Mouse (Mus musculus) heart, adult 2 months (tissue): Measurements from ENCODE around the gene Adamts13.

Experiments
- CTCF ChIP-seq: fragments of 200-600 bp; IDR thresholded peaks from 2 replicates; pipeline ENCODE4 v1.8.1; 2022; ENCODE audit warnings: antibody characterized with exemption, mild to moderate bottlenecking, moderate library complexity
- POLR2A ChIP-seq: fragments of 200-500 bp; IDR thresholded peaks from 2 replicates; pipeline ENCODE4 v1.6.1; 2011; ENCODE audit warnings: mild to moderate bottlenecking, low read depth, low read length, control low read depth; ENCODE audit not compliant: insufficient read depth

GRCm38 (mm10) chr2:26997993-26998392 lies 24.8 kb downstream of the Adamts13 start:
- no peak for TF ChIP-seq POLR2A
- no peak for TF ChIP-seq CTCF
